Mouse (Mus musculus): ENCODE results near the gene Gm3625.
"Not testable (repeated sequence)": the region's sequence is repeated elsewhere in the genome, so short reads cannot be mapped to it uniquely, and the experiment has no call there.

Gene Gm3625

DNA sequence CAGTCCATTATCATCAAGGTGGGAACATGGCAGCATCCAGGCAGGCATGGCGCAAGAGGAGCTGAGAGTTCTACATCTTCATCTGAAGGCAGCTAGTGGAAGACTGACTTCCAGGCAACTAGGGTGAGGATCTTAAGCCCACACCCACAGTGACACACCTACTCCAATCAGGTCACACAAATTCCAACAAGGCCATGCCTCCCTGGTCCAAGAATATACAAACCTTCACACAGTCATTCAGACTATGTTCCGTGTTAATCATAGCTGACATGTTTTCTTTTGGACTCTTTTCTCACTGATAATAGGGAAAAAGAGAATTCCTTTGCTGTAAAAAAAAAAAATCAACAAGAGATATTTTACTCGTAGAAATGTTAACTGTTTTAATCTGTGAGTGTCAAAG is 39.0 kb downstream of the Gm3625 start:
- not testable (repeated sequence) for DNase-seq

DNA sequence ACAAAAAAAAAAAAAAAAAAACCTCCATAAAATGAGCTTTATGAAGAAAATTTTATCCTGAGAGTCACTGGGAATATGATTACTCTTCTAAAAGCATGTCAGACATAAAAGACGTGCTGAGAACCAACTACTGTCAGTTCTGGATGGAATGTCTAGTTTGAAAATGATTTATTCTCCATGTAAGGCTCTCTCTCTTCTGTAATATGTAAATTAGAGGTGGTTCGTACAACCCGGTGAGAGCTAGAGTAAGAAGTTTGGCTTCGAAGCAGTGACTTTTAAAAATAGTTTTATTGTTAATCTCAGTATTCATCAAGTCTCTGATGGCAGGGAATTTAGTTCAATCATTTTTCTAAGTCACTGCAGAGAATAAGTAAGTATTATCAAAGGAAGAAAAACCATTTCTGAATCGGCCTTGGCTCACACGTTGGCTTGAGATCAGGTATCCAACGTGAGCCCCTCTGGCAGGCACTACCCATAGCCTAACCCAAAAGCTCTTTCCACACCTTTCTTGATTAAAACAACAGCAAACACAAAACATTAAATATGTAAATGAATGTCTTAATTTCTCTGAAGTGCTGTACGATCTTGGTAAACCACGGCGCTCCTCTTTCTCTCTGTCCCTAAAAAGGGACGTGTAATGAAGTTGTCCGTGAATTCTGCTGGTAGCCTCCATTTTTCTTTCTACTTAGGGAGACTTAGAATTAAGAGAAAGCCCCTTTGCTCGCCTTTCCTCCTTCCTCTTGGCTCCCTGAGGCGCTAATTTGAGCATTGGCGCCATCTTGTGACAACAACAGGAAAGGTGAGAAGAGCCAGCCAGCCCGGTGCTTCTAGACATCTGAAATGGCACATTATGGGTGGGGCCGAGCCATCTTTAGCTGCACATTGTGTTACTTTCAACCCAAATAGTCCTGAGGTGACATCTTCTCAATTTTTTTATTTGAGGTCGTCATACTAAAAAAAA is 44.4 kb downstream of the Gm3625 start:
- peak; percentile 76 to 83 for DNase-seq

DNA sequence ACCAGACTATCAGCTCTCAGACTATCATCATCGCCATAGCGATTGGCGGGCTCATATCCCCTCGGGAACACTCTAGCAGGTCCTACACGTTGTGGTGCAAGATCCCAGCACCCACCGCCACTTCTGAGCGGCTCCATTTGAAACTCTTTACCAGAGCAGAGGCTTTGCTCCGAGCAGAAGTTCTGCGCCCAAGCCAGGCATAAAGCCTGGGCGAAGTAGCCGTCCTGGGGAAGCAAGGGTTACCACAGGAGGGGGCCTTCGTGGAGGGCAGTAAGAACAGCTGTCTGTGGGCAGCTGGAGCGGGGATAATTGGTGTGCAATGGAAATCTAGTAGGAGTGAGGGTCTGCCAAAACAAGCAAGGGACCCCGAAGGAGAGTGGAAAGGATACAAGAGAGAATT is 45.2 kb downstream of the Gm3625 start:
- DNase-seq = no peak

DNA sequence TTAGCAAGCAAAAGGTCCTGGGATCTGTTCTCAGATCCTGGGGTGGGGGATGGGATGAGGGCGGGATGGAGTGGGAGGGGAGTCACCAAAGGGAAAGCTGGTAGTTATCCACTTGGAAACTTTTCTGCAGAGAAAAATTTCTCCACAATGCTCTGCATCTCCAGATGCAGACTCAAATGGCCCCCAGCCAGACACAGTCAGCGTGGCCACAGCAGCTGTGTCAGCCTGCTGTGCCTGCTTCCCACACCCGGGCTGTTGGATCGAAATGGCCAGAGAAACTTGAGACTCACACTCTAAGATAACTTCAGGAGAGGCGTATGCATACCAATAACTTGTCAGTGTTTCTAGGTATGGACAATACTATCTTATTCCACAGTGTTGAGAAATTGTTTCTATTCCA is 46.2 kb downstream of the Gm3625 start:
- peak in 1 of 2 experiments; percentile 13 for DNase-seq

- DNase-seq = no peak
Measured at GRCm38 (mm10) chr12:4545425-4545824, 47.3 kb downstream of the Gm3625 start.

DNA sequence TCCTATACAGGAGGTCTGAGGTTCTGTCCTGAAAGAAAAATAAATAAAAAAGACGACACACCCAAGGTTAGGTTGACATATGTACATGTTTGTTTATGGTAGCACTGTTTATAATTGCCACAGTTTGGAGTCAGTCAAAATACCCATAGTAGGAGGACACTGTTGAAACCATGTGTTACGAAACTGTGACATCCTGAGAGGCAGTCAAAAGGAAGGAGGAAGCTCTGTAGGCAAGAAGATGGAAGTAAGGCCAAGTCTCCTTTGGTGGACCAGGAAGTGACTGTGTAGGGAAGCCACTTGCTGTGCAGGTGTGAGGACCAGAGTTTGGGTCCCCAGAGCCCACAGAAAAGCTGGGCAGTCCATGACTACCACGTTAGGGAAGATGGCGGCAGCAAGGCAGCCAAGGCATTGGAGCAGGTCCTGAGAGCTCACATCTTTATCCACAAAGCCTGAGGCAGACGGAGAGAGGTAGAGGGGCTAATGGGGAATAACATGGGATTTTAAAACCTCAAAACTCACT is 48.3 kb downstream of the Gm3625 start:
- DNase-seq = no peak

All from cerebellum, postnatal 25 days (tissue).